Mouse (Mus musculus): ENCODE results near the gene Bbof1.
A peak's percentile ranks its signal among the peaks of the same experiment; 100 is the strongest.

Bbof1 gene

GRCm38 (mm10) chr12:84468701-84469100 lies 59.8 kb downstream of the Bbof1 start:
- DNase-seq (ENCODE audit: low read depth) = peak; percentile 41

- no peak for DNase-seq (ENCODE audit: low read depth)
Measured at GRCm38 (mm10) chr12:84478937-84479336, 70.1 kb downstream of the Bbof1 start.

GRCm38 (mm10) chr12:84481251-84481650 lies 72.4 kb downstream of the Bbof1 start:
- DNase-seq (ENCODE audit: low read depth) = no peak

GRCm38 (mm10) chr12:84482778-84483585 lies 74.1 kb downstream of the Bbof1 start:
- no peak for DNase-seq (ENCODE audit: low read depth)

GRCm38 (mm10) chr12:84487324-84488056 lies 78.6 kb downstream of the Bbof1 start:
- DNase-seq (ENCODE audit: low read depth) = no peak

Measured in c-Kit-positive CD71-positive TER-119-negative erythroid progenitor cells, embryonic 14.5 days (primary cell).